Mouse (Mus musculus): Measurements from ENCODE around the gene Gm17174.
"Not testable (repeated sequence)": the region's sequence is repeated elsewhere in the genome, so short reads cannot be mapped to it uniquely, and the experiment has no call there.

The Gm17174 gene

DNA sequence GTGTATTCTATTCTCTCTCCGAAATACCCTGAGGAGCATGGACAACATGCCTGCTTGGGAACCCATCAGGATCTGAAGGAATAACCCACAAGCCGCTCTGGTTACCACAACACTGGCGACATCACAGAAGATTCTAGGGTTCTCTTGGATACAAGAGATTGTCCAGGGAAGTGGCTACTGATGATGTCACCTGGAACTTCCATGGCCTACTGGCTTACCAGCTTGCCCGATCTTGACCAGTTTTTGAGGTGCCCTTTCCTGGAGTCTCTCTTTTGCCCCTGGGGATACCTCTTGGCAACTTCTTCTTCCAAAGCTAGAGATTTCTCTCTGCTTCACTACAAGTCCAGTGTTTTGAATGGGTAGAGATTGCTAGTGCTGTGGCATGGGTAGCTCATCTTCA lies at the start of gene Gm17174:
Gene Gm17174 (minus strand): TSS at position 101 of the 400 bp plus-strand sequence.
- not testable (repeated sequence) for DNase-seq

DNA sequence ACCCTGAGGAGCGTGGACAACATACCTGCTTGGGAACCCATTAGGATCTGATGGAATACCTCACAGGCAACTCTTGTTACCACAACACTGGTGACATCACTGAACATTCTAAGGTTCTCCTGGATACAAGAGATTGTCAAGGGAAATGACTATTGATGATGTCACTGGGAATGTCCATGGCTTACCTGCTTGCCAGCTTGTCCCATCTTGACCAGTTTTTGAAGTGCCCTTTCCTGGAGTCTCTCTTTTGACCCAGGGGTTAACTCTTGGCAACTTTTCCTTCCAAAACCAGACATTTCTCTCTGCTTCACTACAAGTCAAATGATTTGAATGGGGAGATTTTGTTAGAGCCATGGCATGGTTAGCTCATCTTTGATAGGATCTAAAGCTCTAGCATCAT lies 43.6 kb upstream of the Gm17174 start, which contains the start of gene Gm4181:
Gene Gm4181 (minus strand): TSS at position 101 of the 400 bp plus-strand sequence.
- not testable (repeated sequence) for DNase-seq

- peak; percentile 3 to 4 for DNase-seq
These were observed 40.5 kb upstream of the Gm17174 start for GRCm38 (mm10) chr14:51632426-51632825.

DNA sequence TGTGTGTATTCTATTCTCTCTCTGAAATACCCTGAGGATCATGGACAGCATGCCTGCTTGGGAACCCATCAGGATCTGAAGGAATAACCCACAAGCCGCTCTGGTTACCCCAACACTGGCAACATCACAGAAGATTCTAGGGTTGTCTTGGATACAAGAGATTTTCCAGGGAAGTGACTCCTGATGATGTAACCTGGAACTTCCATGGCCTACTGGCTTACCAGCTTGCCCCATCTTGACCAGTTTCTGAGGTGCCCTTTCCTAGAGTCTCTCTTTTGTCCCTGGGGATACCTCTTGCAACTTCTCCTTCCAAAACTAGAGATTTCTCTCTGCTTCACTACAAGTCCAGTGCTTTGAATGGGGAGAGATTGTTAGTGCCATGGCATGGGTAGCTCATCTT lies 19.3 kb upstream of the Gm17174 start, which contains the start of gene Gm17078:
Gene Gm17078 (minus strand): TSS at position 101 of the 400 bp plus-strand sequence.
- DNase-seq, result no peak

GRCm38 (mm10) chr14:51573963-51574362 lies 18.0 kb downstream of the Gm17174 start, which contains the start of gene Gm17175:
Gene Gm17175 (minus strand): TSS chr14:51574063.
- DNase-seq, result not testable (repeated sequence)

- DNase-seq, result no peak
These were observed 39.4 kb downstream of the Gm17174 start, which contains the start of gene Gm5622 for GRCm38 (mm10) chr14:51552490-51552889. Gene Gm5622 (plus strand): TSS chr14:51552790.
